ENCODE assay signal across 13 mouse cellular contexts in genomic region chr2:115889212-115889611, GRCm38 (mm10).
"Had no signal": no experiment of that assay in that cellular context is flagged by ENCODE, and none has a peak within 500 bp of the region (broad histone marks: within the 10 kb centered on the region; RNA-seq: fewer than 3 reads in every experiment).

No protein-coding gene starts in this region.

- H3K27me3 ChIP-seq: intestine, embryonic 15.5 days; liver, embryonic 13.5 days had no signal

- H3K4me2 ChIP-seq: intestine, embryonic 15.5 days; liver, embryonic 13.5 days had no signal

- H3K9ac ChIP-seq: intestine, embryonic 15.5 days; liver, embryonic 13.5 days had no signal

- ATAC-seq: intestine, embryonic 15.5 days had no signal

- H3K4me3 ChIP-seq: intestine, embryonic 15.5 days; liver, embryonic 13.5 days had no signal

- H3K36me3 ChIP-seq: intestine, embryonic 15.5 days; liver, embryonic 13.5 days had no signal

- H3K9me3 ChIP-seq: intestine, embryonic 15.5 days; liver, embryonic 13.5 days had no signal

- DNase-seq: kidney, adult 11 months; kidney, adult 8-10 months; kidney, postnatal 36 days; left cerebral cortex, postnatal 4 days; liver, embryonic 13.5 days; lung, adult 2 months; lung, postnatal 14 days; lung, postnatal 4 days; midbrain, embryonic 14.5 days; thymus, adult 18-20 months; thymus, postnatal 36 days had no signal

- H3K27ac ChIP-seq: intestine, embryonic 15.5 days; kidney, postnatal 0 days; liver, embryonic 13.5 days had no signal
